Mouse (Mus musculus): Measurements from ENCODE around the gene Papln.

GRCm38 (mm10) chr12:83830424-83830823 lies 67.0 kb downstream of the Papln start:
- TF ChIP-seq ZC3H11A (IDR thresholded peaks at IDR 0.05; ENCODE audit: borderline replicate concordance, low read depth, low read length) (no peak), HCFC1 (IDR thresholded peaks at IDR 0.05; ENCODE audit: borderline replicate concordance, insufficient read depth, low read length) (no peak), ZNF384 (IDR thresholded peaks at IDR 0.05; ENCODE audit: low read depth, low read length) (no peak)

Data from ES-E14 (cell line).